Mouse (Mus musculus): ENCODE results near the gene Sgpl1.

- no peak for TF ChIP-seq ZNF384 (IDR thresholded peaks at IDR 0.05; ENCODE audit: low read depth, low read length)
- no peak for TF ChIP-seq ZC3H11A (IDR thresholded peaks at IDR 0.05; ENCODE audit: borderline replicate concordance, low read depth, low read length)
Observed at GRCm38 (mm10) chr10:61114246-61114720, 33.2 kb downstream of the Sgpl1 start.

Data from ES-E14 (cell line).